Mouse (Mus musculus) embryonic facial prominence, embryonic 10.5 days (tissue): ENCODE data around the gene Itpr2. TPM values are rescaled to one million over a fixed set of nuclear protein-coding genes. Genes with fewer than 3 reads are reported as not detected.

Source experiments
- DNase-seq: peaks from one replicate; pipeline ENCODE4 v3.0.0-alpha.2; 2017; ENCODE audit warnings: low spot score
- H3K27ac ChIP-seq: fragments of 300-500 bp; sonication (generic); replicated peaks from 2 replicates; pipeline ENCODE4 v1.5.1; 2016; ENCODE audit warnings: mild to moderate bottlenecking
- H3K27me3 ChIP-seq: fragments of 300-500 bp; sonication (generic); replicated peaks from 2 replicates; pipeline ENCODE4 v1.6.1; 2016; ENCODE audit warnings: low read depth, mild to moderate bottlenecking; ENCODE audit not compliant: poor library complexity, severe bottlenecking
- H3K36me3 ChIP-seq: fragments of 300-500 bp; sonication (generic); replicated peaks from 2 replicates; pipeline ENCODE4 v1.6.1; 2016; ENCODE audit warnings: mild to moderate bottlenecking, moderate library complexity
- H3K4me1 ChIP-seq: fragments of 300-500 bp; sonication (generic); 2 replicates; pipeline ENCODE4 v1.6.1; 2016
- H3K4me3 ChIP-seq: fragments of 300-500 bp; sonication (generic); 2 replicates; pipeline ENCODE4 v1.5.1; 2016; ENCODE audit warnings: mild to moderate bottlenecking, moderate library complexity
- H3K9me3 ChIP-seq: fragments of 300-500 bp; sonication (generic); 2 replicates; pipeline ENCODE4 v1.6.1; 2016; ENCODE audit warnings: mild to moderate bottlenecking
- WGBS: fragments of 180-500 bp; shearing (Covaris S2); methylation state at CpG from one replicate; pipeline ENCODE4 v1.1.7; 2016; 5-methylcytosine and 5-hydroxymethylcytosine counted together
- polyA plus RNA-seq: library from polyadenylated mRNA; unstranded; fragments of >200 nt; fragmentation: Nextera tagmentation; extraction: Ambion mirVana; gene quantifications from 2 replicates; pipeline ENCODE4 v1.2.1, GENCODE M21; 2016

Itpr2 gene
- polyA plus RNA-seq, 1 experiment from 2014 or later, result 4.5 TPM

GRCm38 (mm10) chr6:146273256-146273655 is 228.8 kb downstream of the Itpr2 start:
- H3K4me3 ChIP-seq, result no peak overlapping the region
- no peak overlapping the region for H3K27ac ChIP-seq
- no peaks in the 10 kb centered on the region for H3K27me3 ChIP-seq
- 88% methylated on average over 5 of the region's 5 CpGs for WGBS
- no peaks in the 10 kb centered on the region for H3K36me3 ChIP-seq
- no peak for DNase-seq
- H3K4me1 ChIP-seq, result peaks cover 4% of the 10 kb centered on the region; the same call in 1 of the 2 replicates
- H3K9me3 ChIP-seq, result no peaks in the 10 kb centered on the region

DNA sequence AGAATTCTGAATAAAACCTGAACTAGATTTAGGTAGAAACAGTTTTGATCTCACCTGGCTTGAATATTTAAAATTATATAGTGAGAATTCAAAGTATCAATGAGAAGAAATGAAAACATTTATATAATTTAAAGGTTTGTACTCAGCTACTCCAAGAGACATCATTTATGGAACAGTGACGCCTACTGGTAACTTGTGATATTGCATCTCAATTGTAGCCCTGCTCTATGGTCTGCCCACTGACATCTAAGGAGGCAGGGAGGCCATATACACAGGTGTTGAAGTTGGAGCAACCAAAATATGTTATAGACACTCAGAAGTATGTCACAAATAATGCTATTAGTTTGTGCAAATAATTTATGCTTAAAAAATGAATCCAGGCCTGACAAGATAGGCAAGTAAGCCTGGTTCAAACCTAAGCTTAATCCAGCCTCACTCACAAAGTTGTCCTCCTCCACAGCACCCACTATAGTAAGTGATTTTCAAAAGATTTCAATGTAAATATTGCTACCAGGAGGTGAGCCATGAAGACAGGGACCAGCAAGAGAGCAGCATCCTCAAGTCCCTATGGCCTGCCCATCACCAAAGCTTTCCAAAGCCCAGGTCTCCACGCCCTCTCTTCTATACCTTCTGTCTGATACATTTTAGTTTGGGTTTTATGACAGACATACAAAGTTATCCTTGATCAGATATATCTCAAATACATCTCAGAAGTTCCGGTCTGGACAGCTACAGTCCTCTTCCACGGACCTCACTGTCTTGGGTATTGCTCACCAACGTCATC is 229.6 kb downstream of the Itpr2 start:
- Histone ChIP-seq H3K36me3 (no peaks in the 10 kb centered on the region), H3K9me3 (no peaks in the 10 kb centered on the region), H3K4me3 (no peak overlapping the region), H3K4me1 (peaks cover 4% of the 10 kb centered on the region; the same call in 1 of the 2 replicates), H3K27ac (no peak overlapping the region), H3K27me3 (no peaks in the 10 kb centered on the region)
- DNase-seq, result no peak
- WGBS, result 77% methylated on average over 5 of the region's 5 CpGs

DNA sequence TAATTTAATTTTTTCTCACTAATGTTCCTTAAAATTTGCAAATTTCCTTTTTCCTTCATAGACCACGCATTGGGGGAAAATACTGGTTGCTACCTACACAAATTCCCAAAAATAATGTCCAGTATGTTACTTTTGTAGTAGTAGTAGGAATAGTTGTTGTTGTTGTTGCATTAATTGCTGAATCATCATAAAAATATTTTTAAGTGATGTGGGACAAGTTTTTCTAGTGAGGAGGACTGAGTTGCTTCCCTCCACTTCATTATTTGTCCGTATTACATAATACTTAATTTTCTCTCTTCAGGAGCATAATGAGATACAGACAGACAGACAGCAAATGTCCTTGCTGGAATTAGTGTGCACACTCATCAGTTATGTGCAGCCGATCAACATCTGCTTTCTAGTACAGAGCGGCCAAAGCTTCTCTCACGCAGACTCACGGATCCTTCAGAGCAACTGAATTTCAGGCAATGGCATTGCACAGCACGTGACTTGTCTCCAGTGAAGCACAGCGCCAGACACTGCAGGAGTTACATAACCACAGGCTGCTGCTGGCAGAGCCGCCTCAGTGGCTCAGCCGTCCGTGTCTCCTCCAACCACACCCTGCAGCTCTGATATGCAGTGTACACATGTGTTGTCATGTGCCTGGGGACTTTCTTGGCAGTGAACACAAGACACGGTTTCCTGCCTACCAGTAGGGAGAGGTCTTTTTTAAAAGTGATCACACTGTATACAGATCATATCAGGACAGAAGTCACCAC is 231.1 kb downstream of the Itpr2 start:
- no peak overlapping the region for H3K4me3 ChIP-seq
- H3K27me3 ChIP-seq, result no peaks in the 10 kb centered on the region
- peaks cover 4% of the 10 kb centered on the region; the same call in 1 of the 2 replicates for H3K4me1 ChIP-seq
- WGBS, result 74% methylated on average over 12 of the region's 12 CpGs
- H3K27ac ChIP-seq, result no peak overlapping the region
- DNase-seq, result no peak
- no peaks in the 10 kb centered on the region for H3K9me3 ChIP-seq
- no peaks in the 10 kb centered on the region for H3K36me3 ChIP-seq

- peaks cover 4% of the 10 kb centered on the region; the same call in 1 of the 2 replicates for H3K4me1 ChIP-seq
- no peak for DNase-seq
- H3K27ac ChIP-seq, result no peak overlapping the region
- H3K27me3 ChIP-seq, result no peaks in the 10 kb centered on the region
- no peaks in the 10 kb centered on the region for H3K36me3 ChIP-seq
- 49% methylated on average over 5 of the region's 5 CpGs for WGBS
- H3K9me3 ChIP-seq, result no peaks in the 10 kb centered on the region
- no peak overlapping the region for H3K4me3 ChIP-seq
Measured at GRCm38 (mm10) chr6:146270162-146270561, 231.9 kb downstream of the Itpr2 start.

DNA sequence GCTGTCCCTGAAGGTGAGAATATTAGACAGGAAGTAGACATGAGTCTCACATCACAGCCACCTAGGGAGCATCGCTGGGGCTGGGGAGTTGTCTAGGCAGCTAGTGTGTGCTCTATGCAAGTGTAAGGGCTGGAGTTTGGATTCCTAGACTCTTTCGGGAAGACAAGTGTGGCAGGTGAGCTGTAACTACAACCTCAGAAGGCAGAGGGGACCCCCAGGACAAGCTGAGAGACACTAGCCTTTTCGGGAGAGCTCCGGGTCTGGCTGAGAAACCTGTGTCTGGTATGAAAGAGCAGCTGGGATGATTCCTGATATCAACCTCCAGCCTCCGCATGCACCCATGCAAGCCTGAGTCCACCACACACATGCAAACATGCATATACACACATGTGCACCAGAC is 232.7 kb downstream of the Itpr2 start:
- H3K27me3 ChIP-seq, result no peaks in the 10 kb centered on the region
- no peak overlapping the region for H3K4me3 ChIP-seq
- H3K36me3 ChIP-seq, result no peaks in the 10 kb centered on the region
- peaks cover 4% of the 10 kb centered on the region; the same call in 1 of the 2 replicates for H3K4me1 ChIP-seq
- no peak for DNase-seq
- WGBS, result 92% methylated on average over 5 of the region's 5 CpGs
- no peaks in the 10 kb centered on the region for H3K9me3 ChIP-seq
- H3K27ac ChIP-seq, result no peak overlapping the region

- no peak overlapping the region for H3K4me3 ChIP-seq
- no peaks in the 10 kb centered on the region for H3K27me3 ChIP-seq
- WGBS, result 87% methylated on average over 7 of the region's 7 CpGs
- no peak for DNase-seq
- peaks cover 6% of the 10 kb centered on the region; the same call in 1 of the 2 replicates for H3K9me3 ChIP-seq
- H3K27ac ChIP-seq, result no peak overlapping the region
- no peaks in the 10 kb centered on the region for H3K4me1 ChIP-seq
- H3K36me3 ChIP-seq, result no peaks in the 10 kb centered on the region
Measured at GRCm38 (mm10) chr6:146260674-146261376, 241.2 kb downstream of the Itpr2 start.

GRCm38 (mm10) chr6:146258751-146259150 is 243.3 kb downstream of the Itpr2 start:
- Histone ChIP-seq H3K9me3 (peaks cover 6% of the 10 kb centered on the region; the same call in 1 of the 2 replicates), H3K27me3 (no peaks in the 10 kb centered on the region), H3K36me3 (no peaks in the 10 kb centered on the region), H3K4me3 (no peak overlapping the region), H3K27ac (no peak overlapping the region), H3K4me1 (peaks cover 13% of the 10 kb centered on the region)
- 92% methylated on average over 5 of the region's 5 CpGs for WGBS
- no peak for DNase-seq

DNA sequence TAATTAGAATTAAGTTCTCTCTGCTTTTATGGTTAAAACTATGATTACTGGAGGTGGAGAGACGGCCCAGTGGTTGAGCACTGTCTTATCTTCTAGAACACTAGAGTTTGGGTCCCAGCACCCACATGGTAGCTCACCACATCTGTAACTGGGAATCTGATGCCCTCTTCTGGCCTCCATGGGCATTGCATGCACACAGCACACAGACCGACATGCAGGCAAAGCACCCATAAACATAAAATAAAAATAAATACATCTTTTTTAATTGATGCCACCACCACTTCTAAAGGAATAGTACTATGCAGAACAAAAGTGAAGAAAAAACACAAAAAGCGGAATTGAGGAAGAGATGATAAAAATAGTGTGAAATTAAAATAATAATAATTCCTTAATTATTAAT is 243.8 kb downstream of the Itpr2 start:
- no peak overlapping the region for H3K27ac ChIP-seq
- WGBS, result 92% methylated on average over 3 of the region's 3 CpGs
- no peak for DNase-seq
- H3K27me3 ChIP-seq, result no peaks in the 10 kb centered on the region
- peaks cover 6% of the 10 kb centered on the region; the same call in 1 of the 2 replicates for H3K9me3 ChIP-seq
- H3K4me3 ChIP-seq, result no peak overlapping the region
- no peaks in the 10 kb centered on the region for H3K36me3 ChIP-seq
- H3K4me1 ChIP-seq, result peaks cover 15% of the 10 kb centered on the region

DNA sequence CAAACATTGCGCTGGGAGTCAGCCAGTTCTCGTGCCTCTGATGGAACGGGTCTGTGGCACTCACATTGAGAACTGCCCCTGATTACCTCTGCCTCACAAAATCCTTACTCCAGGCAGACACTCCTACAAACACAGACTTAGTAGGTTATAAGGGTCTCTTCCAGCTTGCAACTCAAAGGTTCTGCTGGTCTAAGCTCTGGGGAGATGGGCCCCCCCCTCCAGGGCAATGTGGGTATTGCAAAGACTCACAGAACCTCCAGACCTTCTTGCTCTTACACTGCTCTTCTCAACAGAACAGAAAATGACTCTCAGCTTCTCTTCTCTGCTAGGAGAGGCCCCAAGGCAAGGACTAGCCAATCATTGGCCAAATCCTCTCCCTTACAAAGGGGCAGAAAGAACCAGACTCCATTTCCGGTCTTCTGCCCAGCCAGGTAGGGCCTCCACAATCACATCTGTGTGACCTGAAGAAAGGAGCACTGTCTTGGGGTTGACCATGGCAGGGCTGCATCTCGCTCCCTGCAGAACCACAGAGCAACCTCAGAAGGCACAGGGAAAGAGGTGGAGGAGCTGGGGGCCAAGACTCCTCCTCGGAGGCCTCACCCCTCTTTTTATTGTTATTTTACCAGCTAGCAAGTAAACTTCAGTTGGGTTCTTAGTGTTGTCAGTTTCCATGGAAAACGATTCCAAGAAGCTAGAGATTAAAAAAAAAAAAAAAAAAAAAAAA is 244.9 kb downstream of the Itpr2 start:
- H3K4me3 ChIP-seq, result no peak overlapping the region
- H3K27ac ChIP-seq, result no peak overlapping the region
- peak; percentile 39 for DNase-seq
- peaks cover 15% of the 10 kb centered on the region for H3K4me1 ChIP-seq
- H3K27me3 ChIP-seq, result no peaks in the 10 kb centered on the region
- H3K36me3 ChIP-seq, result no peaks in the 10 kb centered on the region
- H3K9me3 ChIP-seq, result peaks cover 6% of the 10 kb centered on the region; the same call in 1 of the 2 replicates
- WGBS, result 91% methylated on average over 7 of the region's 7 CpGs

DNA sequence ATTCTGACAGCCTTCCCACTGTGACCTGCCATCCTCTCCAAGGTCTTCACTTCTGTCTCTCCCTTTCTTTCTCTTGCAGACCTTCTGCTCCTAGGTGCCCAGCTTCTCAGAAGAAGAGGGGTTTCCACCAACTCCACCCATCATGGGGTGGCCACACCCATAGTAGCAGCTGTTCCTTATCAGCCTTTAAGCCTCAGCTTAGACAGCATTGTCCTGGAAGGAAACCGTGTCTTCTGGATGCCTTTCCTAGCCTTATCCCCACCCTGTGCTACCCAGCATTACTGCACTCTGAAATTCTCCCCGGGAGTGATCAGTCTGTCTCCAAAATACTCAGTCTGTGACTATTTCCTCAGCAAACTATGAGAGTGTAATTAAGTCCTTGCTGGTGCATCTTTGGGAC is 245.6 kb downstream of the Itpr2 start:
- DNase-seq, result no peak
- no peak overlapping the region for H3K4me3 ChIP-seq
- H3K9me3 ChIP-seq, result peaks cover 6% of the 10 kb centered on the region; the same call in 1 of the 2 replicates
- H3K27ac ChIP-seq, result 0 out of 2 replicates have a peak overlapping the region, but pooled peaks have one; percentile 11
- WGBS, result 66% methylated on average over 2 of the region's 2 CpGs
- H3K4me1 ChIP-seq, result peaks cover 15% of the 10 kb centered on the region
- no peaks in the 10 kb centered on the region for H3K27me3 ChIP-seq
- no peaks in the 10 kb centered on the region for H3K36me3 ChIP-seq

DNA sequence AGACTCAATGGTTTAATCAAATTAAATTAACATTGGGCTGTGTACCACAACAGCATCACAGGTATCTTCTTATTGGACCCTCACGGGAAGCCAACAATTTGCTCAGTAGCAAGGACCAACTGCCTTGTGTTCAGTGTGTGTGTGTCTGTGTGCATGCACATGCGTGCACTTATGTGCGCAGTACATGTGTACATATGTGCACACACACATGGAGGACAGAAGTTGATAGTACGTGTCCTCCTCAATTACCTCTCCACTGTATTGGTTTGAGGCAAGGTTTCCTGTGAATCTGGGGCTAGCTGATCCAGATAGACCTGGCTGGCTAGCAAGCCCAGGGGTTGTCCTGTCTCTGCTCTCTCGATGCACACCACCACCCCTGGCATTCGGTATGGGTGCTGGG is 246.4 kb downstream of the Itpr2 start:
- DNase-seq, result no peak
- Histone ChIP-seq H3K9me3 (peaks cover 6% of the 10 kb centered on the region; the same call in 1 of the 2 replicates), H3K4me1 (peaks cover 15% of the 10 kb centered on the region), H3K36me3 (no peaks in the 10 kb centered on the region), H3K4me3 (no peak overlapping the region), H3K27me3 (no peaks in the 10 kb centered on the region), H3K27ac (no peak overlapping the region)
- 91% methylated on average over 6 of the region's 6 CpGs for WGBS

- peaks cover 6% of the 10 kb centered on the region; the same call in 1 of the 2 replicates for H3K9me3 ChIP-seq
- H3K27ac ChIP-seq, result no peak overlapping the region; the same call in 1 of the 2 replicates
- H3K36me3 ChIP-seq, result no peaks in the 10 kb centered on the region
- 69% methylated on average over 9 of the region's 9 CpGs for WGBS
- DNase-seq, result peak; percentile 42
- H3K4me1 ChIP-seq, result peaks cover 15% of the 10 kb centered on the region
- H3K27me3 ChIP-seq, result no peaks in the 10 kb centered on the region
- H3K4me3 ChIP-seq, result no peak overlapping the region
Measured at GRCm38 (mm10) chr6:146254931-146255330, 247.1 kb downstream of the Itpr2 start.
